Comparison of ENCODE assay signal across 9 mouse cellular contexts in genomic region chr1:180550770-180551169, GRCm38 (mm10). TPM values are rescaled to one million over a fixed set of nuclear protein-coding genes. Genes with fewer than 3 reads are reported as not detected.
A peak's percentile ranks its signal among the peaks of the same experiment; 100 is the strongest.
DNase-seq lines count a peak whose midpoint lies in the region; ATAC-seq lines count a peak whose summit lies in the region.
"Had no signal": no experiment of that assay in that cellular context is flagged by ENCODE, and none has a peak within 500 bp of the region (broad histone marks: within the 10 kb centered on the region; RNA-seq: fewer than 3 reads in every experiment).

No protein-coding gene starts in this region.

- H3K27ac ChIP-seq in lung, embryonic 16.5 days (ENCODE audit: low read length) = no peak overlapping the region

- H3K9ac ChIP-seq in lung, embryonic 16.5 days (ENCODE audit: low read length) = no peak overlapping the region

- H3K9me3 ChIP-seq in lung, embryonic 16.5 days (ENCODE audit: control insufficient read depth, low read length) = no peaks in the 10 kb centered on the region
- H3K9me3 ChIP-seq: megakaryocyte, embryonic 14.5 days had no signal

- no peaks in the 10 kb centered on the region for H3K27me3 ChIP-seq in lung, embryonic 16.5 days (ENCODE audit: control insufficient read depth, insufficient read depth, low read depth, low read length)
- H3K27me3 ChIP-seq: megakaryocyte, embryonic 14.5 days had no signal

- no peak overlapping the region for H3K4me3 ChIP-seq in lung, embryonic 16.5 days (ENCODE audit: low read length)
- H3K4me3 ChIP-seq: erythroblast, embryonic 14.5 days; megakaryocyte, embryonic 14.5 days had no signal

- H3K4me1 ChIP-seq in lung, embryonic 16.5 days (replicated peaks; ENCODE audit: control insufficient read depth, insufficient read depth, low read length) = peaks cover 3% of the 10 kb centered on the region; the same call in 1 of the 2 replicates

- H3K36me3 ChIP-seq in lung, embryonic 16.5 days (ENCODE audit: control insufficient read depth, insufficient read depth, low read length) = no peaks in the 10 kb centered on the region

- intact Hi-C loops in heart, postnatal 36 days (cut with DNase I) = loop anchor here (1.0 to 10.0 kb wide), 4 partner anchors 68 to 376 kb away; partner anchors contain the start of gene Stum

- DNase-seq in 3T3-L1 (ENCODE audit: low read depth, low spot score) = peak; percentile 61
- peak; percentile 60 for DNase-seq in 416B (ENCODE audit: low read depth)
- peak; percentile 84 to 86 for DNase-seq in cerebellum, postnatal 10 days
- DNase-seq in heart, postnatal 36 days = peak; percentile 19 to 39
- DNase-seq in thymus, postnatal 25 days = no peak
- DNase-seq in ovary, postnatal 14 days (ENCODE audit: low spot score) = no peak

- WGBS in lung, embryonic 16.5 days = 16% methylated on average over 5 of the region's 5 CpGs

- no peak overlapping the region for H3K4me2 ChIP-seq in lung, embryonic 16.5 days (ENCODE audit: low read depth, low read length)

- peak; percentile 44; the same call in 1 of the 2 replicates for ATAC-seq in lung, embryonic 16.5 days (ENCODE audit: low read depth)

RNA-seq across cellular contexts. Expression of gene Parp1, which starts 18.0 kb away (rescaled TPM):
- total RNA-seq in heart, postnatal 36 days (2021) = 10 to 100 TPM; 61.6 to 73.8 TPM
- 106 and 110 TPM in 2 replicates for polyA plus RNA-seq in lung, embryonic 16.5 days (2015; fragmentation: Nextera tagmentation; extraction: Ambion mirVana)

Comparison
In these comparisons a context has a peak if more than half of its experiments do, and no peak if none do; other contexts are left out.
1. DNase-seq: peak in 3T3-L1 (single experiment), 416B (single experiment), cerebellum, postnatal 10 days (2 of 2) and heart, postnatal 36 days (2 of 2); none in thymus, postnatal 25 days (single experiment) and ovary, postnatal 14 days (single experiment).